In genomic region chr9:95525961-95526360, GRCm38 (mm10) we compare ENCODE assay signal across 9 mouse cellular contexts. TPM values are rescaled to one million over a fixed set of nuclear protein-coding genes. Genes with fewer than 3 reads are reported as not detected.
A peak's percentile ranks its signal among the peaks of the same experiment; 100 is the strongest.
DNase-seq lines count a peak whose midpoint lies in the region; ATAC-seq and TF ChIP-seq lines count a peak whose summit lies in the region.
"Had no signal": no experiment of that assay in that cellular context is flagged by ENCODE, and none has a peak within 500 bp of the region (broad histone marks: within the 10 kb centered on the region; RNA-seq: fewer than 3 reads in every experiment).

No protein-coding gene starts in this region.

- H3K27ac ChIP-seq in kidney, adult 2 months (ENCODE audit: insufficient read depth, low read depth, low read length), result no peak overlapping the region
- no peak overlapping the region for H3K27ac ChIP-seq in hindbrain, embryonic 16.5 days (ENCODE audit: low read depth, low read length)
- H3K27ac ChIP-seq: macrophage had no signal

- no peaks in the 10 kb centered on the region for H3K27me3 ChIP-seq in kidney, adult 2 months (replicated peaks; ENCODE audit: control insufficient read depth, insufficient read depth, low read length)
- H3K27me3 ChIP-seq in hindbrain, embryonic 16.5 days (replicated peaks; ENCODE audit: control insufficient read depth, insufficient read depth, low read length), result no peaks in the 10 kb centered on the region

- 10% methylated on average over 2 of the region's 2 CpGs for WGBS in kidney, adult 2 months
- 15% methylated on average over 2 of the region's 2 CpGs for WGBS in hindbrain, embryonic 16.5 days

- H3K4me2 ChIP-seq in hindbrain, embryonic 16.5 days (ENCODE audit: low read length), result no peak overlapping the region

- DNase-seq in kidney, adult 2 months, result peak; percentile 33
- DNase-seq in kidney, adult 9 months, result no peak
- DNase-seq in MN1 (ENCODE audit: low spot score), result peak; percentile 64
- peak; percentile 89 to 90 for DNase-seq in cerebellum, postnatal 36 days
- DNase-seq in spleen, adult 12 weeks (ENCODE audit: low spot score), result no peak
- DNase-seq in layer of hippocampus, adult 8-10 months (ENCODE audit: low spot score in 2 of 2), result no peak

- TF ChIP-seq POLR2A in kidney, adult 2 months (IDR thresholded peaks at IDR 0.05; ENCODE audit: low read depth, low read length), result no peak

- no peaks in the 10 kb centered on the region for H3K4me1 ChIP-seq in kidney, adult 2 months (ENCODE audit: control insufficient read depth, insufficient read depth, low read length)
- no peaks in the 10 kb centered on the region for H3K4me1 ChIP-seq in hindbrain, embryonic 16.5 days (ENCODE audit: control insufficient read depth, insufficient read depth, low read depth, low read length)

- H3K36me3 ChIP-seq in kidney, adult 2 months (ENCODE audit: control insufficient read depth, insufficient read depth, low read length), result no peaks in the 10 kb centered on the region
- H3K36me3 ChIP-seq in hindbrain, embryonic 16.5 days (ENCODE audit: control insufficient read depth, insufficient read depth, low read length), result no peaks in the 10 kb centered on the region

- peak; percentile 89 for ATAC-seq in hindbrain, embryonic 16.5 days
- peak; percentile 92 for ATAC-seq in megakaryocyte progenitor cell, adult 5-6 weeks (replicated peaks; ENCODE audit: poor library complexity)

- H3K9ac ChIP-seq in hindbrain, embryonic 16.5 days (ENCODE audit: low read depth, low read length), result no peak overlapping the region

- no peaks in the 10 kb centered on the region for H3K9me3 ChIP-seq in hindbrain, embryonic 16.5 days (ENCODE audit: control insufficient read depth, low read length)

- TF ChIP-seq CTCF in kidney, adult 2 months (conservative IDR thresholded peaks at IDR 0.05; ENCODE audit: insufficient read depth, insufficient read length, low read depth, low read length), result peak; percentile 51

- H3K4me3 ChIP-seq in kidney, adult 2 months (ENCODE audit: insufficient read depth, low read depth, low read length), result no peak overlapping the region
- no peak overlapping the region for H3K4me3 ChIP-seq in hindbrain, embryonic 16.5 days (ENCODE audit: low read length)

RNA-seq across cellular contexts. Expression of gene U2surp, which starts 14.2 kb away (rescaled TPM):
- polyA plus RNA-seq in kidney, adult 2 months (2012; rRNA removed), result 3.0 and 4.8 TPM in 2 replicates
- polyA plus RNA-seq in hindbrain, embryonic 16.5 days (2015; fragmentation: Nextera tagmentation; extraction: Ambion mirVana), result 107 and 108 TPM in 2 replicates
- 111 and 114 TPM in 2 replicates for total RNA-seq in megakaryocyte progenitor cell, adult 5-6 weeks (2015)
- total RNA-seq in megakaryocyte progenitor cell, adult 5-6 weeks (2017), result 169 and 201 TPM in 2 replicates
- total RNA-seq in layer of hippocampus, adult 8-10 months (2022), result 10 to 100 TPM; 67.0 to 77.9 (median 74.8) TPM

RNA-seq across cellular contexts. Expression of gene Paqr9, which starts 33.5 kb away (rescaled TPM):
- polyA plus RNA-seq in kidney, adult 2 months (2012; rRNA removed), result 33.3 and 48.2 TPM in 2 replicates
- polyA plus RNA-seq in hindbrain, embryonic 16.5 days (2015; fragmentation: Nextera tagmentation; extraction: Ambion mirVana), result 5.0 and 6.1 TPM in 2 replicates
- total RNA-seq in megakaryocyte progenitor cell, adult 5-6 weeks (2015), result 2.4 and 4.4 TPM in 2 replicates
- 1.7 and 3.4 TPM in 2 replicates for total RNA-seq in megakaryocyte progenitor cell, adult 5-6 weeks (2017)
- total RNA-seq in layer of hippocampus, adult 8-10 months (2022), result 10 to 100 TPM; 34.3 to 44.9 (median 38.3) TPM

Comparison
In these comparisons a context has a peak if more than half of its experiments do, and no peak if none do; other contexts are left out.
1. DNase-seq: peak in kidney, adult 2 months (single experiment), MN1 (single experiment) and cerebellum, postnatal 36 days (2 of 2); none in kidney, adult 9 months (single experiment), spleen, adult 12 weeks (single experiment) and layer of hippocampus, adult 8-10 months (0 of 2).
2. RNA of gene Paqr9, which starts 33.5 kb away (total RNA-seq): 34.3 to 44.9 TPM in layer of hippocampus, adult 8-10 months; 1.7 to 4.4 TPM in megakaryocyte progenitor cell, adult 5-6 weeks; every median in the first group is over 4 times any median in the second.